Mouse (Mus musculus) forebrain, embryonic 16.5 days (tissue): ENCODE data around the gene Gm49776. TPM values are rescaled to one million over a fixed set of nuclear protein-coding genes. Genes with fewer than 3 reads are reported as not detected.
A peak's percentile ranks its signal among the peaks of the same experiment; 100 is the strongest.

Experiments
- ATAC-seq: fragments of 200-750 bp; cut with Nextera tagmentation; 2 replicates; pipeline ENCODE4 v1.8.0; 2017; ENCODE audit warnings: mild to moderate bottlenecking, moderate library complexity
- H3K27ac ChIP-seq: fragments of 300-500 bp; sonication (generic); 2 replicates; pipeline ENCODE4 v1.5.1; 2014; ENCODE audit warnings: low read length, control low read depth
- H3K27me3 ChIP-seq: fragments of 300-500 bp; sonication (generic); replicated peaks from 2 replicates; pipeline ENCODE4 v1.6.1; 2014; ENCODE audit warnings: low read length; ENCODE audit not compliant: control insufficient read depth, insufficient read depth
- H3K36me3 ChIP-seq: fragments of 300-500 bp; sonication (generic); 2 replicates; pipeline ENCODE4 v1.6.1; 2014; ENCODE audit not compliant: control insufficient read depth, insufficient read depth
- H3K4me1 ChIP-seq: fragments of 300-500 bp; sonication (generic); replicated peaks from 2 replicates; pipeline ENCODE4 v1.6.1; 2014; ENCODE audit warnings: low read length; ENCODE audit not compliant: control insufficient read depth, insufficient read depth
- H3K4me2 ChIP-seq: fragments of 300-500 bp; sonication (generic); 2 replicates; pipeline ENCODE4 v1.6.1; 2014; ENCODE audit warnings: mild to moderate bottlenecking, low read length, control low read depth
- H3K4me3 ChIP-seq: fragments of 300-500 bp; sonication (generic); replicated peaks from 2 replicates; pipeline ENCODE4 v1.5.1; 2014; ENCODE audit warnings: mild to moderate bottlenecking, low read length, control low read depth
- H3K9ac ChIP-seq: fragments of 300-500 bp; sonication (generic); replicated peaks from 2 replicates; pipeline ENCODE4 v1.6.1; 2014; ENCODE audit warnings: low read depth, low read length, control low read depth
- H3K9me3 ChIP-seq: fragments of 300-500 bp; sonication (generic); 2 replicates; pipeline ENCODE4 v1.6.1; 2016; ENCODE audit warnings: low read length; ENCODE audit not compliant: control insufficient read depth
- WGBS: fragments of 180-500 bp; shearing (Covaris S2); extraction: QIAGEN DNeasy Blood & Tissue Kit; methylation state at CpG from one replicate; pipeline ENCODE4 v1.1.7; 2014; 5-methylcytosine and 5-hydroxymethylcytosine counted together
- polyA plus RNA-seq: library from polyadenylated mRNA; unstranded; fragments of >200 nt; fragmentation: Nextera tagmentation; extraction: Ambion mirVana; gene quantifications from 2 replicates; pipeline ENCODE4 v1.2.1, GENCODE M21; 2015

Gm49776 gene
- polyA plus RNA-seq, 1 experiment from 2014 or later = not detected

DNA sequence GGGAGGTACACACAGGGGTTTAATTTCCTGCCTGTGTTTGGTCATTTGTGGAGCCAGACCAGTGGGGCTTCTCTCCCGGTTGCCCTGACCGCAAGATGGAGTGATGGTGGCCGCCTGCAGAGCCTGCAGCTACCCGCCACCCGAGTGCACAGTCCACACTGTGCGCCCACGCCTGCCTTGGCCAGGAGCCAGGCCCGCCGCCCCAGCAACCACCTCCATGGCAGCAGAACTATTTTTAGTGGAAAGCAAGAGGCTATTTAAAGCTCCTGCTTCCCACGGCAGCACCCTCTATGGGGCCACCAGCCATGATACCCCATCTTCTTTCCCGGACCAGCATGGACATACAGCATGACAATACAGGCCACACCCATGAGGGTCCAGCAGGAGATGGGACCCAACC, 28.5 kb downstream of the Gm49776 start:
- ATAC-seq = no peak
- Histone ChIP-seq H3K4me1 (peaks cover 28% of the 10 kb centered on the region), H3K27me3 (no peaks in the 10 kb centered on the region), H3K9ac (no peak overlapping the region), H3K9me3 (no peaks in the 10 kb centered on the region), H3K36me3 (peaks cover 19% of the 10 kb centered on the region), H3K27ac (no peak overlapping the region), H3K4me2 (no peak overlapping the region), H3K4me3 (no peak overlapping the region)
- WGBS = 47% methylated on average over 11 of the region's 11 CpGs

- Histone ChIP-seq H3K4me2 (no peak overlapping the region), H3K4me1 (peaks cover 23% of the 10 kb centered on the region), H3K9ac (no peak overlapping the region), H3K27ac (no peak overlapping the region), H3K4me3 (no peak overlapping the region), H3K9me3 (no peaks in the 10 kb centered on the region), H3K36me3 (peaks cover 25% of the 10 kb centered on the region), H3K27me3 (no peaks in the 10 kb centered on the region)
- no peak for ATAC-seq
- WGBS = 93% methylated on average over 4 of the region's 4 CpGs
These were observed 29.3 kb downstream of the Gm49776 start for GRCm38 (mm10) chr16:18228856-18229255.

DNA sequence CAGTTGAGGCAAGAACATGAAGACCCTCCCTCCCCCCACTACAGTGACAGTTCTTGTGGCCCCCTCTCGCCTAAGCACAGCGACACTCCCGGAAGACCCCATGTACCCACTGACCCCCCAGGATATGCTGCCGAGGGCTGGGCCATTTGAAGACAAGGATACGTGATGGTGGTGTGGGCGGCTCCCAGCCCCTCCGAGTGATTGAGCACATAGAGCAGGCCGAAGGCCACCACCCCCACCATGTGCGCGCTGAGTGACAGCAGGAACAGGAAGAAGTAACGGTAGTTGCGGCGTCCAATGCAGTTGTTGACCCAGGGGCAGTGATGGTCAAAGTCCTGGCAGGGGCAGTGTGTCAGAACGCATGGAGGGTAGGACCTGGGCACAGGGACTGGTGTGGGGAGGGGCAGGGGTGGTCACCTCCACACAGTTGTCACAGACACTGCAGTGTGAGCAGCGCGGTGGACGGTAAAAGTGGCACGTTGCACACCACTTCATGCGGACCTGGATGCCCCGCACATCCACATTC, 30.2 kb downstream of the Gm49776 start:
- 95% methylated on average over 20 of the region's 20 CpGs for WGBS
- Histone ChIP-seq H3K4me1 (peaks cover 14% of the 10 kb centered on the region), H3K4me2 (no peak overlapping the region), H3K9ac (no peak overlapping the region), H3K27me3 (no peaks in the 10 kb centered on the region), H3K9me3 (no peaks in the 10 kb centered on the region), H3K27ac (no peak overlapping the region), H3K36me3 (peaks cover 28% of the 10 kb centered on the region), H3K4me3 (no peak overlapping the region)
- ATAC-seq = no peak

DNA sequence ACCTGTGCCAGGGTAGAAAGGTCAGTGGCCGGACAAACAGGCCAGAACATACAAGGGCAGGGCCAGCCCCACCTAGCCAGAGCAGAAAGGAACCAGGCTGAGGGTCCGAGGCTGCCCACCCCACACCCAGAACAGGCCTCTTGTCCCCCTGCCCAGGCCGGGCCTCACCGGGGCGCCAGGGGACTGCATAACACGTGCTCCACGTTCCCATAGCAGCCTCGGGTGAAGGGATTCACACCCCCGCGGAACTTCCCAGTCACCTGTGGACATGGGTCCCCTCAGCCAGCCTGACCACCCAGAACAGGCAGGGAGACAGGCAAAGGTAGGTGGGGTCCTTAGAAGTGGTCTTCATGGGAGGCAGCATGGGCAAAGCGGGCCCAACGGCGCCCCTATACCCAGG, 30.9 kb downstream of the Gm49776 start:
- Histone ChIP-seq H3K4me2 (no peak overlapping the region), H3K9me3 (no peaks in the 10 kb centered on the region), H3K4me3 (no peak overlapping the region), H3K27ac (no peak overlapping the region), H3K36me3 (peaks cover 31% of the 10 kb centered on the region), H3K4me1 (peaks cover 14% of the 10 kb centered on the region), H3K27me3 (no peaks in the 10 kb centered on the region), H3K9ac (no peak overlapping the region)
- no peak for ATAC-seq
- WGBS = 96% methylated on average over 13 of the region's 13 CpGs

GRCm38 (mm10) chr16:18222188-18222587, 35.9 kb downstream of the Gm49776 start:
- Histone ChIP-seq H3K9ac (no peak overlapping the region), H3K36me3 (peaks cover 25% of the 10 kb centered on the region), H3K27ac (no peak overlapping the region), H3K9me3 (no peaks in the 10 kb centered on the region), H3K4me2 (no peak overlapping the region), H3K4me3 (no peak overlapping the region), H3K27me3 (no peaks in the 10 kb centered on the region), H3K4me1 (peaks cover 5% of the 10 kb centered on the region; the same call in 1 of the 2 replicates)
- 83% methylated on average over 11 of the region's 11 CpGs for WGBS
- no peak for ATAC-seq

DNA sequence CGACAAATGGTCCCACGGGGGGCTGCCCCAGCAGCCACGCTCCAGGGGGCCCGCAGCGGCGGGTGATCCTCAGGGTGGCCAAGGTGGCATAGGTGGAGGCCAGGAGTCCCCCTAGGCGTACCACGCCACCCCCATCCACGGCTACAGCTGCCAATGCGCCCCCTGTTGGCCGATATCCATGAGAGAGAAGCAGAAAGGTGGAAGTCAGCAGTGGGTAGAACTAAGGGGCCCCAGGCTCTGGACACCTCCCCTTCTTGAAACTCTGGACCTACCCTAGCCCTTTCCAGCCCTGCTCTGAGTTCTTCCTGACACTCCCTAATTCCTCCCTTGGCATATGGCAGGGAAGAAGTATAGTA, 36.6 kb downstream of the Gm49776 start:
- Histone ChIP-seq H3K4me2 (no peak overlapping the region), H3K9ac (no peak overlapping the region), H3K9me3 (no peaks in the 10 kb centered on the region), H3K27ac (no peak overlapping the region), H3K27me3 (no peaks in the 10 kb centered on the region), H3K36me3 (peaks cover 25% of the 10 kb centered on the region), H3K4me1 (peaks cover 5% of the 10 kb centered on the region; the same call in 1 of the 2 replicates), H3K4me3 (no peak overlapping the region)
- WGBS = 68% methylated on average over 11 of the region's 11 CpGs
- ATAC-seq = no peak

- H3K9me3 ChIP-seq = no peaks in the 10 kb centered on the region
- H3K36me3 ChIP-seq = peaks cover 24% of the 10 kb centered on the region
- H3K4me3 ChIP-seq = no peak overlapping the region
- H3K27ac ChIP-seq = no peak overlapping the region
- H3K9ac ChIP-seq = no peak overlapping the region
- no peak for ATAC-seq
- no peak overlapping the region for H3K4me2 ChIP-seq
- H3K4me1 ChIP-seq = peaks cover 5% of the 10 kb centered on the region; the same call in 1 of the 2 replicates
- WGBS = 87% methylated on average over 6 of the region's 6 CpGs
- H3K27me3 ChIP-seq = no peaks in the 10 kb centered on the region
These were observed 37.1 kb downstream of the Gm49776 start for GRCm38 (mm10) chr16:18220856-18221542.

- H3K4me1 ChIP-seq = peaks cover 5% of the 10 kb centered on the region; the same call in 1 of the 2 replicates
- H3K4me2 ChIP-seq = no peak overlapping the region
- WGBS = 60% methylated on average over 8 of the region's 8 CpGs
- H3K9me3 ChIP-seq = no peaks in the 10 kb centered on the region
- H3K27ac ChIP-seq = no peak overlapping the region
- H3K27me3 ChIP-seq = no peaks in the 10 kb centered on the region
- peak; percentile 24; the same call in 1 of the 2 replicates for ATAC-seq
- no peak overlapping the region for H3K4me3 ChIP-seq
- peaks cover 15% of the 10 kb centered on the region for H3K36me3 ChIP-seq
- H3K9ac ChIP-seq = no peak overlapping the region
These were observed 38.1 kb downstream of the Gm49776 start for GRCm38 (mm10) chr16:18220001-18220400.

DNA sequence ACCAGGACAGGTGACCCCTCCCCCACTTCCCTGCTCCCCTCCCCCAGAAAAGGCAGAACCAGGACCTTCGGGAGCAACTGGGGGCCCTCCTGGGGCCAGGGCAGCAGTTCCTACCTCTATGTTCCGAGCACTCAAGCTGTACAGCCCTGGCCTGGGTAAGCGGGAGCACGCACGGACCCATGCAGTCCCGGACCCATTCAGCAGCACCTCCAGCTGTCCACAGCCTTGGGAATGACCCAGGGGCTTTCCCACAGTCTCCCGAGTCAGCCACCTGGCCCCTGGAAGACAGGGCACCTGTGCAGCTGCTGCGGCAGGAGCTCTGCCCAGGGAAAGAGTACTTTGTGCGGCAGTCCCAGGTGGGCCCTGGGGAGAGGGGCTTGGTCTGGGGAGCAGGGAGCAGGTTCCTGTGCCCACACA, 39.5 kb downstream of the Gm49776 start:
- Histone ChIP-seq H3K27me3 (no peaks in the 10 kb centered on the region), H3K4me1 (peaks cover 19% of the 10 kb centered on the region), H3K9me3 (no peaks in the 10 kb centered on the region), H3K27ac (no peak overlapping the region), H3K9ac (no peak overlapping the region), H3K4me2 (no peak overlapping the region), H3K4me3 (no peak overlapping the region), H3K36me3 (peaks cover 6% of the 10 kb centered on the region; the same call in 1 of the 2 replicates)
- ATAC-seq = no peak
- 85% methylated on average over 9 of the region's 9 CpGs for WGBS
